Mouse (Mus musculus) brain, embryonic 14.5 days (tissue): ENCODE measurements around the gene Il5ra.

Source experiments
- CTCF ChIP-seq: fragments of 200-500 bp; IDR thresholded peaks from 2 replicates; pipeline ENCODE4 v1.5.1; 2012; ENCODE audit warnings: inconsistent platforms, mild to moderate bottlenecking, moderate library complexity, borderline replicate concordance; ENCODE audit not compliant: insufficient read depth, insufficient read length; ENCODE audit errors: extremely low read depth
- POLR2A ChIP-seq: fragments of 200-500 bp; IDR thresholded peaks from 2 replicates; pipeline ENCODE4 v1.6.1; 2012; ENCODE audit warnings: mild to moderate bottlenecking, inconsistent platforms, borderline replicate concordance; ENCODE audit not compliant: poor library complexity, insufficient read depth, insufficient read length, severe bottlenecking; ENCODE audit errors: extremely low read depth

- no peak for TF ChIP-seq CTCF
- no peak for TF ChIP-seq POLR2A
Measured at GRCm38 (mm10) chr6:106761486-106761885, 12.6 kb upstream of the Il5ra start.
